Mouse (Mus musculus) thymus, postnatal 14 days (tissue): ENCODE measurements around the gene Itm2a.
A peak's percentile ranks its signal among the peaks of the same experiment; 100 is the strongest.

ENCODE experiments used
- DNase-seq: peaks from one replicate; pipeline ENCODE4 v3.0.0; 2021

Gene Itm2a

GRCm38 (mm10) chrX:107402915-107403912 is at the start of gene Itm2a:
Gene Itm2a, minus strand, starts transcription at chrX:107403376.
- DNase-seq: peak; percentile 59

- DNase-seq: peak; percentile 6
These were observed 32.7 kb upstream of the Itm2a start for GRCm38 (mm10) chrX:107435887-107436286.

- DNase-seq: no peak
These were observed 18.1 kb upstream of the Itm2a start for GRCm38 (mm10) chrX:107421304-107421703.

- DNase-seq: no peak
These were observed 14.2 kb upstream of the Itm2a start for GRCm38 (mm10) chrX:107417345-107417744.

- no peak for DNase-seq
These were observed 12.8 kb upstream of the Itm2a start for GRCm38 (mm10) chrX:107415999-107416398.

- DNase-seq: peak; percentile 47
These were observed 695 bp downstream of the Itm2a start for GRCm38 (mm10) chrX:107402481-107402880.

GRCm38 (mm10) chrX:107399087-107399486 is 4.1 kb downstream of the Itm2a start:
- no peak for DNase-seq

GRCm38 (mm10) chrX:107393256-107393655 is 9.9 kb downstream of the Itm2a start:
- no peak for DNase-seq

GRCm38 (mm10) chrX:107375329-107375728 is 27.8 kb downstream of the Itm2a start:
- DNase-seq: no peak
